Mouse (Mus musculus) stomach, embryonic 15.5 days (tissue): Measurements from ENCODE around the gene Brsk2. TPM values are rescaled to one million over a fixed set of nuclear protein-coding genes. Genes with fewer than 3 reads are reported as not detected.

Experiments used
- ATAC-seq: fragments of 200-750 bp; cut with Nextera tagmentation; 2 replicates; pipeline ENCODE4 v1.8.0; 2017; ENCODE audit warnings: low read depth, moderate number of reproducible peaks, moderate TSS enrichment; ENCODE audit not compliant: insufficient read depth, low FRiP score
- H3K27ac ChIP-seq: fragments of 300-500 bp; sonication (generic); 2 replicates; pipeline ENCODE4 v1.5.1; 2015; ENCODE audit warnings: mild to moderate bottlenecking, inconsistent platforms
- H3K27me3 ChIP-seq: fragments of 300-500 bp; sonication (generic); replicated peaks from 2 replicates; pipeline ENCODE4 v1.6.1; 2015; ENCODE audit warnings: inconsistent platforms
- H3K36me3 ChIP-seq: fragments of 300-500 bp; sonication (generic); 2 replicates; pipeline ENCODE4 v1.6.1; 2015; ENCODE audit warnings: inconsistent platforms
- H3K4me1 ChIP-seq: fragments of 300-500 bp; sonication (generic); 2 replicates; pipeline ENCODE4 v1.6.1; 2015; ENCODE audit warnings: inconsistent platforms
- H3K4me2 ChIP-seq: fragments of 300-500 bp; sonication (generic); 2 replicates; pipeline ENCODE4 v1.6.1; 2015; ENCODE audit warnings: mild to moderate bottlenecking, inconsistent platforms
- H3K4me3 ChIP-seq: fragments of 300-500 bp; sonication (generic); replicated peaks from 2 replicates; pipeline ENCODE4 v1.5.1; 2015; ENCODE audit warnings: inconsistent platforms
- H3K9ac ChIP-seq: fragments of 300-500 bp; sonication (generic); 2 replicates; pipeline ENCODE4 v1.6.1; 2015; ENCODE audit warnings: inconsistent platforms
- H3K9me3 ChIP-seq: fragments of 300-500 bp; sonication (generic); 2 replicates; pipeline ENCODE4 v1.6.1; 2016; ENCODE audit warnings: inconsistent platforms
- WGBS: fragments of 180-500 bp; shearing (Covaris S2); methylation state at CpG from one replicate; pipeline ENCODE4 v1.1.7; 2015; 5-methylcytosine and 5-hydroxymethylcytosine counted together
- polyA plus RNA-seq: library from polyadenylated mRNA; unstranded; fragments of >200 nt; fragmentation: Nextera tagmentation; extraction: Ambion mirVana; gene quantifications from 2 replicates; pipeline ENCODE4 v1.2.1, GENCODE M21; 2015

Brsk2 gene
- polyA plus RNA-seq, 1 experiment from 2014 or later, result 1.6 TPM

GRCm38 (mm10) chr7:141934951-141935350 is 14.6 kb upstream of the Brsk2 start:
- Histone ChIP-seq H3K4me3 (no peak overlapping the region), H3K9ac (no peak overlapping the region), H3K9me3 (no peaks in the 10 kb centered on the region), H3K27me3 (no peaks in the 10 kb centered on the region), H3K4me1 (no peaks in the 10 kb centered on the region), H3K36me3 (no peaks in the 10 kb centered on the region), H3K27ac (no peak overlapping the region), H3K4me2 (no peak overlapping the region)
- ATAC-seq, result no peak
- 89% methylated on average over 6 of the region's 6 CpGs for WGBS

- Histone ChIP-seq H3K36me3 (no peaks in the 10 kb centered on the region), H3K4me1 (no peaks in the 10 kb centered on the region), H3K27ac (no peak overlapping the region), H3K27me3 (peaks cover 16% of the 10 kb centered on the region), H3K9me3 (no peaks in the 10 kb centered on the region), H3K4me3 (no peak overlapping the region), H3K4me2 (no peak overlapping the region), H3K9ac (no peak overlapping the region)
- WGBS, result 65% methylated on average over 5 of the region's 5 CpGs
- no peak for ATAC-seq
Observed at GRCm38 (mm10) chr7:141943444-141943843, 6.1 kb upstream of the Brsk2 start.

- no peaks in the 10 kb centered on the region for H3K9me3 ChIP-seq
- no peak overlapping the region for H3K9ac ChIP-seq
- no peak for ATAC-seq
- no peak overlapping the region for H3K4me3 ChIP-seq
- 26% methylated on average over 7 of the region's 7 CpGs for WGBS
- H3K36me3 ChIP-seq, result no peaks in the 10 kb centered on the region
- H3K27ac ChIP-seq, result no peak overlapping the region
- H3K4me1 ChIP-seq, result peaks cover 12% of the 10 kb centered on the region
- no peak overlapping the region for H3K4me2 ChIP-seq
- peaks cover 38% of the 10 kb centered on the region for H3K27me3 ChIP-seq
Observed at GRCm38 (mm10) chr7:141945927-141946326, 3.6 kb upstream of the Brsk2 start.

- Histone ChIP-seq H3K36me3 (no peaks in the 10 kb centered on the region), H3K27me3 (peaks cover 54% of the 10 kb centered on the region), H3K27ac (no peak overlapping the region), H3K9me3 (no peaks in the 10 kb centered on the region), H3K4me1 (peaks cover 12% of the 10 kb centered on the region), H3K9ac (no peak overlapping the region), H3K4me3 (no peak overlapping the region), H3K4me2 (no peak overlapping the region)
- no peak for ATAC-seq
Observed at GRCm38 (mm10) chr7:141947512-141947911, 2.0 kb upstream of the Brsk2 start.

- ATAC-seq, result no peak
- Histone ChIP-seq H3K4me2 (no peak overlapping the region), H3K36me3 (no peaks in the 10 kb centered on the region), H3K9me3 (no peaks in the 10 kb centered on the region), H3K27ac (no peak overlapping the region), H3K4me3 (no peak overlapping the region), H3K9ac (no peak overlapping the region), H3K4me1 (peaks cover 12% of the 10 kb centered on the region), H3K27me3 (peaks cover 58% of the 10 kb centered on the region)
- 71% methylated on average over 1 of the region's 1 CpGs for WGBS
Observed at GRCm38 (mm10) chr7:141948045-141948444, 1.5 kb upstream of the Brsk2 start.

GRCm38 (mm10) chr7:141949799-141950103 is 200 bp downstream of the Brsk2 start:
- 0% methylated on average over 39 of the region's 54 CpGs for WGBS
- no peaks in the 10 kb centered on the region for H3K9me3 ChIP-seq
- ATAC-seq, result peak; percentile 21; the same call in 1 of the 2 replicates

GRCm38 (mm10) chr7:141950104-141951013 is 808 bp downstream of the Brsk2 start:
- Histone ChIP-seq H3K27ac (0 out of 2 replicates have a peak overlapping the region, but pooled peaks have one; percentile 21), H3K36me3 (no peaks in the 10 kb centered on the region), H3K27me3 (peaks cover 65% of the 10 kb centered on the region), H3K9ac (no peak overlapping the region; the same call in 1 of the 2 replicates), H3K4me1 (peaks cover 12% of the 10 kb centered on the region), H3K4me3 (peak overlapping the region; percentile 52), H3K9me3 (no peaks in the 10 kb centered on the region), H3K4me2 (peak overlapping the region; percentile 96)
- peak; percentile 25; the same call in 1 of the 2 replicates for ATAC-seq
- 1% methylated on average over 61 of the region's 84 CpGs for WGBS

More at GRCm38 (mm10) chr7:141949799-141950103, 200 bp downstream of the Brsk2 start:
- peak overlapping the region; percentile 96 for H3K4me2 ChIP-seq
- H3K4me3 ChIP-seq, result peak overlapping the region; percentile 52
- H3K9ac ChIP-seq, result no peak overlapping the region; the same call in 1 of the 2 replicates
- H3K27ac ChIP-seq, result no peak overlapping the region
- peaks cover 12% of the 10 kb centered on the region for H3K4me1 ChIP-seq
- H3K36me3 ChIP-seq, result no peaks in the 10 kb centered on the region
- H3K27me3 ChIP-seq, result peaks cover 65% of the 10 kb centered on the region

- peaks cover 61% of the 10 kb centered on the region for H3K27me3 ChIP-seq
- no peak overlapping the region for H3K9ac ChIP-seq
- no peaks in the 10 kb centered on the region for H3K36me3 ChIP-seq
- ATAC-seq, result no peak
- no peak overlapping the region for H3K4me3 ChIP-seq
- H3K4me1 ChIP-seq, result peaks cover 12% of the 10 kb centered on the region
- no peaks in the 10 kb centered on the region for H3K9me3 ChIP-seq
- WGBS, result 91% methylated on average over 4 of the region's 4 CpGs
- no peak overlapping the region for H3K4me2 ChIP-seq
- no peak overlapping the region for H3K27ac ChIP-seq
Observed at GRCm38 (mm10) chr7:141951821-141952220, 2.3 kb downstream of the Brsk2 start.

- Histone ChIP-seq H3K9me3 (no peaks in the 10 kb centered on the region), H3K27me3 (peaks cover 54% of the 10 kb centered on the region), H3K4me2 (no peak overlapping the region), H3K4me3 (no peak overlapping the region), H3K27ac (no peak overlapping the region), H3K4me1 (peaks cover 12% of the 10 kb centered on the region), H3K9ac (no peak overlapping the region), H3K36me3 (no peaks in the 10 kb centered on the region)
- 67% methylated on average over 4 of the region's 4 CpGs for WGBS
- no peak for ATAC-seq
Observed at GRCm38 (mm10) chr7:141952920-141953319, 3.4 kb downstream of the Brsk2 start.

GRCm38 (mm10) chr7:141953616-141954015 is 4.1 kb downstream of the Brsk2 start:
- peaks cover 47% of the 10 kb centered on the region for H3K27me3 ChIP-seq
- WGBS, result 70% methylated on average over 6 of the region's 6 CpGs
- H3K36me3 ChIP-seq, result no peaks in the 10 kb centered on the region
- peaks cover 12% of the 10 kb centered on the region for H3K4me1 ChIP-seq
- no peak for ATAC-seq
- no peak overlapping the region for H3K9ac ChIP-seq
- no peaks in the 10 kb centered on the region for H3K9me3 ChIP-seq
- no peak overlapping the region for H3K27ac ChIP-seq
- no peak overlapping the region for H3K4me2 ChIP-seq
- H3K4me3 ChIP-seq, result no peak overlapping the region

- H3K27me3 ChIP-seq, result peaks cover 30% of the 10 kb centered on the region
- no peak overlapping the region for H3K27ac ChIP-seq
- no peak overlapping the region for H3K4me2 ChIP-seq
- no peaks in the 10 kb centered on the region for H3K4me1 ChIP-seq
- H3K9ac ChIP-seq, result no peak overlapping the region
- no peak for ATAC-seq
- no peaks in the 10 kb centered on the region for H3K36me3 ChIP-seq
- WGBS, result 70% methylated on average over 5 of the region's 5 CpGs
- no peak overlapping the region for H3K4me3 ChIP-seq
- H3K9me3 ChIP-seq, result no peaks in the 10 kb centered on the region
Observed at GRCm38 (mm10) chr7:141955565-141956173, 6.1 kb downstream of the Brsk2 start.

GRCm38 (mm10) chr7:141956174-141956566 is 6.6 kb downstream of the Brsk2 start:
- H3K4me1 ChIP-seq, result no peaks in the 10 kb centered on the region
- 71% methylated on average over 8 of the region's 8 CpGs for WGBS
- peak; percentile 14; the same call in 1 of the 2 replicates for ATAC-seq

More at GRCm38 (mm10) chr7:141956174-141956566, 6.6 kb downstream of the Brsk2 start:
- Histone ChIP-seq H3K4me3 (no peak overlapping the region), H3K36me3 (no peaks in the 10 kb centered on the region), H3K27me3 (peaks cover 25% of the 10 kb centered on the region), H3K4me2 (no peak overlapping the region), H3K27ac (no peak overlapping the region), H3K9me3 (no peaks in the 10 kb centered on the region), H3K9ac (no peak overlapping the region)
